Mouse (Mus musculus) embryo, embryonic 10 days (tissue): ENCODE measurements at regions not wholly inside any gene's neighbourhood (a gene's known extent, or its start where the extent isn't known, plus 50 kb on each side); places are given as distances from the start of the nearest gene placed in this dataset.

Experiments
- DNase-seq: peaks from one replicate; pipeline ENCODE4 v3.0.0-alpha.2; 2015; ENCODE audit warnings: low spot score

DNA sequence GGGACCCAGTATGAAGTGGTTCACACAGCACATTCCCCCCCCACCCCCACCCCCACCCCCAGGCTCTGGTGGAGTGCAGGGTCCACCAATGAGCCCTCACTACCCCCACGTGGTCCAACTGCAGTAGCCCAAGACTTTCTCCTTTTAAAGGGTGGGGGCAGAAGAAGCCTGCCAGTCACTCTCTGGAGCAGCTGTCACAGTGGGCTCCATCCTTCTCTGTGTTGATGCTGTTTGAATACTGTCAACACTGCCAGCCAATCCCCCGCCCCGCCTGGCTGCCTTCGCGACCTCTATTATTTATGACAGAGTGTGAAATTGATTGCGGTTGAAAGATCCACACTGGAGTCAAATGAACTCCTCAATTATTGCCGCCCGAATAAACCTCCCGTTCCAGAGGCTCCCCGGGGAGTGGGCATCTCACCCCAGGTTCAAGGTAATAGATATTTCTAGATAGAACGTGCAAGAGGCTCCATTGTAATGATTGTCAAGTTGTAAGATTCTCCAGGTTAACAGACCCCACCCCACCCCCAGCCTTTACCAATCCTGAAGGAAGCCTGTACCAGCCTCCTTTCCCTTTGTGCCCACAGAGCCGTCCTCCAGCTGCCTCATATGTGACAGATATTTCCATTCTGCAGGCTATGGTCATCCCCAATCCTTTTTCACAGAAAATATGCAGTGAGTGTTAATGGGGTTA is 181.7 kb upstream of the Kdm8 start:
- no peak for DNase-seq

DNA sequence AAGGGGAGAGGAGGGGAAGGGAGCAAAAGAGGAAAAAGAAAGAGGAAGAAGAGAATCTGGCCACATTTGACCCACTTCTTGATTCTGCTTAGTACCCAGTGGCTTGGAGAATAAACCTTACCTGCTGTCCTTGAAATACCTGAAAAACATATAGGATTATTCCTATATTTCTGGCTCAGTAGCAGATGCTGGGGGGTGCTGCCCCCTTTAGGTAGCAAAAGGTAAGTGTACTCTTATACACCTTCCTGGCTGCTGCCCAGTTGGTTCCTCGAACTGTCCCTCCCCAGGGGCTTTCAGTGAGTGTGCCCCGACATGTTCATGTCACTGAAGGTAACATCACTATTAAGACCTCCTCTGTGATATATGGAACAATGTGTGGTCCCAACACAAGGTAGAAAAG is 180.7 kb upstream of the Kdm8 start:
- DNase-seq = no peak

DNA sequence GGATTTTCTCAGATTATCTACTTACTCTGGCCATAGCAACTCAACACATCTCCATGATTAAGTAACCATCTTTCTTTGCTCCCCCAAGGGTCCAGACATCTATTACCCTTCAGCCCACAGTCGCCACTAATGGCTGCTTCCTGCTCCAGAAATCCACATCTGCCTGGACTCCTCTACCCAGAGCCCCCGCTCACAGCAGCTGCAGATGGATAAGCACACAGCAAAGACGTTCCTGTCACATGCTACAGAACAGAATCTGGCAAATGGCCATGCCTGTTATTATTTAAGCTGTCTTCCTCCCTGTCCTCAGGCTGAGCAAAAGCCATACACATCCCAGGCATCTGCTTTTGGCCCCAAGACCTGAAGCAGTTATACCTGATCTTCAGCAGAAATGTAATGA is 173.8 kb upstream of the Kdm8 start:
- DNase-seq = no peak

DNA sequence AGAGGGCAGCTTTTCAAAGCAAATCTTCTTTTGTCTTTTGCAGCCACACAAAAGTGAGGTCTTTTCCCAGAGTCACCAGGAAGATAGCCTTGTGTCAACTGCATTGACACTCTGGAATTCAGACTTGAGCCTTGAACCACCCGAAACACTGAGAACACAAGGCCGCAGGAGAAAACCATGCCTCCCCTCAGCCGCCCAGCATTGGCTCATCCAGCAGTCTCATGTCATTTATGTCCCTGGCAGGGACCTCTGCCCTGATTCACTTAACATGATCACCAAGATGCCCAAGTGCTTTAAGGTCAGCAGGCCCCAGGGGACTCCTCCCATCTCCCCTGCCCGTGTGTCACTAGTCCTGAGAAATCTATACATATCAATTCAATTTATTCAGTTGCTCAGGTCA is 173.1 kb upstream of the Kdm8 start:
- no peak for DNase-seq

DNA sequence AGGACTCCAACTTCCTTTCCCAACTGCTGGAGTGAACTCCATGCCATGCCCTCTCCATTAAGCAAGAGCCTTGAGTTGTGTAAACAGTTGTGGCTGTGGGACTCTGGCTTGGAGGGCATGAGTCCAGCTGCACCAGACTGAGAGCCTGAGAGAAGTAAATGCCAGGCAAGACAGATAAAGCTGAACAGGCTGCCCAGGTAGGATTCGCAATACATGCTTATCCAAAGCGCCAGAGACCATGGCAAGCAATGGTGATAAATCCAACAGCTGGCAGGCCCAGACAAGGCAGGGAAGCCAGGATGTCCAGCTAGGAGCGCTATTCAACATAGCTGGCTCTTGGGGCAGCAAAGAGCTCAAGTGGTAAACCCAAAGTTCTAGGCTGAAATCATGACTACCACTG is 163.1 kb upstream of the Kdm8 start:
- no peak for DNase-seq

DNA sequence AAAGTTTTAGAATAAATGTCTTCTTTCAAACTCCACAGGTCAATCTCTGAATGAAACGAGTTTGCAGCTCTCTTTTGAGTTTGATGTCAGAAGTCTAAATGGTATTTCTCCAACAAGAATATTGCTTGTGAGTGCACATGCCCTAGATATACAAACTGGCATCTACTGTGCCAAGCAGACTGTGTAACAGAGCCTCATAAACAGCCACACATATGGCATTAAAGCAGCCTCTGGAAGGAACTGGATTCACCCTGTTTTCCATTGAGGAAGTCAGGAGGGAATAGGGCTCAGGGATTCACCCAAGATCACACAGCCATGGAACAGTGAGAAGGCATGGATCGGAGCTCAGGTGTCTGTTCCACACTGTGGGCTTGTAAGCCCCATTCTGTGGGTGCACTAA is 149.2 kb upstream of the Kdm8 start:
- DNase-seq = no peak

DNA sequence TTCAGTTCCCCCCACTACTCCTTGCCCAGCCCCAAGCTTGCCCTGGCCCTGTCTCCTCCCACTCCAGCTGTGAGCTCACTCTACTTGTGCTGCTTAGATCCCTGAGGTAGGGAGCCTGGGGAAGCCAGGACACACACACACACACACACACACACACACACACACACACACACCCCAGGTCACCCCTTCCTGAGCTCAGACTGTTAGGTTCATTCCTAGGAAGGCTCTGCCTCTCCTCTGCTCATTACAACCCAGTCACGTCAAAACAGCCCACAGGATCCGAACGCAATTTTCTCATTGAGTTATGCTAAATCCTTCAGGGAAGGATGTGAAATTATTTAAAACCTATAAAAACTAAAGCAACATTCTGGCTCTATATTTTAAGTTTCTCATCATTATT is 136.0 kb upstream of the Kdm8 start:
- no peak for DNase-seq

DNA sequence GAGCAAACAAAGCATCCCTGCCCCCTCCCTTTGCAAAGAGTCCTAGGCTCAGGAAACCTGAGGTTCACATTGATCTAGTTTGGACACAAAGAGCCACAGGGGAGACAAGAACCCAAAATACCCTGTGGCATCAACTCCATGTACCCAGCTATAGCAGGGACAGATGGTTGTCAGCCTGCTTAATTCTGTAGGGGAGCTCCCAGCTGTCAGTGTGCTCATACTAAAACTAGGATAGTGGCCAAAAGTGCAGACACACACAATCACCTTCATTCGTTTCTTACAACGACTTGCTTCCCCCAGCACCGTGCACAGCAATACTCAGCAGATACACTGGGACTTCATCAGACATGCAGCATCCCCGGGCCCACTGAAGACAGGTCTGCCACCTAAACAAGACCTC is 133.5 kb upstream of the Kdm8 start:
- no peak for DNase-seq

DNA sequence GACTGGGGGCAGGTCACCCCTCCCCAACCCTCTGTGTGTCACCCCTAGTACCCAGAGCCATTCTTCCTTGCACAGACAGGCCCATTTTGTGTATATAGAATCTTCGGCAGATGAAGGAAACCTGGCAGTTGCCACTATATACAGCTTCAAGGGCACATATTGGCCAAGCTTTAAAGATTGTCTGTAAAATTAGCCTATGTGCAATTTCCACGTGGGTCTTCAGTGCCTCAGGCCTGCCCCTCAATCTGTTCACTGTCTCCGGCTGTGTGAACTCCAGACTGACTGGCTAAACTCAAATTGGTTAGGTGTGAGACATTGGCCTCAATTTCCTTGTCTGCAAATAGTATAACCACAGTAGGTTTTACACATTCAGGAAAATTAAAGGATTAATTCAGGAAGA is 130.9 kb upstream of the Kdm8 start:
- no peak for DNase-seq

DNA sequence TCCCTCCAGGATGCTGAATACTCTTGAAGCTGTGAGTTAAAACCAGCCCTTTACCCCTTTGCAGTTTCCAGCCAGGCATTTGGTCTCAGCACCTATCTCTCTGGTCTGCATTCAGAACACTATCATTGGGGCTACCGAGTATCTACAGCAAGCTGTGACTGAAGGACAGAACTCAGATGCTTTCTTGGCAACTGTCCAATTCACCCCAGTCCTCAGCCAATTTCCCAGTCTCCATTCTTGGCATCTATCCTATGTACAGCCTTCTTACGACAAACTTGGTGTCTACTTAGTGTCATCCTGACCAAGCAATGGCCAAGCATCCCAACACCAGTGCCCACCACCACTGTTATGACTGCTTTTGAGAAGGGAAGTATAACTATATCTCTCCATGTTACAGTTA is 109.7 kb upstream of the Kdm8 start:
- no peak for DNase-seq

DNA sequence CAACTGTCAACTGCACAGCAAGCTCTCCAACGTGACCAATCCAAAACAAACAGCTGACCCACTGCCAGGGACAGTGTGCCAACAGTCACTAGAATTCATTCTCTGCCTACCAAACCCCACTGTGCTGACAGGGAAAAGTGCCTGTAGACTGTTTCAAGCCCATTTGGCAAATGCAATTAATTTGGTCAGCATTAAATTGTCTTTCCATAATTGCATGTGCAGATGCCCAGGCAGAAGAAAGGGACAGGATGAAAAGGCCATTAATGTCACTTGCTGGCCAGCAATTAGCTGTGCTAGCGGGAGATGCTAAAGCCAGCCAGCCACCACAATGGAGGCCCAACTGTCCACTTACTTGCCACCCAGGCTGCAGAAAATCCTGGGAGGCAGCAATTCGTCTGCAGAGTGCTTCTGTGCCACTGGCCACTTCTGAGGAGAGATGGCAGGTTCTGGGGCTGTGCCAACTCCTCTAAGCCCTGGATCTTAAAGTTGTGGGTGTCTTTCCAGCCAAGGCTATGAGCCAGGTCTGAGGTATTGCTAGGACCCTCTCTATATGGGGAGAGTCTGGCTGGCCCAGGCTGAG is 108.8 kb upstream of the Kdm8 start:
- no peak for DNase-seq

DNA sequence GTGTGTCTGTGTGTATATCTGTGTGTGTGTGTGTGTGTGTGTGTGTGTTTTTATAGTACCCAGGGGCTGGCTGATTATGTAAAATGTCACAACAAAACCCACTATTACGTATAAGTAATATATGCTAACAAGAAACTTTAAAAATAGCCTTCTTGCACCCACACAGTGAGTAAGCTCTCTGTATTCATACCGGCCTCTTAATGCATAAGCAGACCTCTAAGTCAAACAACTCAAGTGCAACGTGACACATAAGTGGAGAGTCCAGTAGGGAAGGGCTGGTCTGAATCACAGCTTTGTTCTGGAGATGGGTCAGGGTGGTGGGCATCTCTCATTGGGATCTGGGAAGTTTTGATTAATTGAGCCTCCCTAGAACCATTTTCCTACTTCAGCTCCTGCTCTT is 107.7 kb upstream of the Kdm8 start:
- no peak for DNase-seq

DNA sequence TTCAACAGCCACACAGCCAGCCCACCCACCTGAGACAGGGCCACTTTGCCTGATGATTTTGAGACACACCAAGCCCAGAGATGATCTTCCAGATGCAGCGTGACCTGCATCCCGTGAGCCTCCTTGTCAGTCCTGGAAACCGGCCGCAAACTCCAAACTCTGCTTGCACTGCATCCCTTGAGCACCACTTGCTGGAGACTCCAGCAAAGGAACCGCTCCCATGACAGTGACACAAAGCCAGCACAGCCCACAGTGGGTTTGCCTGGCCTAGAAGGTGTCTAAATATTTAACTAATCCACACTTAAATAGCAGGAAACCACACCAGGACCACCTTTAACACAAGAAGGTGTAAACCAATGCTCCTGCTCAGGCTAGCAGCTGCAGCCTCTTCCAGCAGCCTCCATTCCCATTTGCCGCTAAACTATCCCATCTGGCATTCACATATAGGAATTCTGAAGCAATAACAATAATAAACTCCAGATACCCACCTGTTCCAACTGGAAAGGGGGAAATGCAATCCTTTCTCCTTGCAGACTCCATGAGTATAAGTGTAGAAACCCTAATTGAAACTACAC is 106.2 kb upstream of the Kdm8 start:
- DNase-seq = no peak

DNA sequence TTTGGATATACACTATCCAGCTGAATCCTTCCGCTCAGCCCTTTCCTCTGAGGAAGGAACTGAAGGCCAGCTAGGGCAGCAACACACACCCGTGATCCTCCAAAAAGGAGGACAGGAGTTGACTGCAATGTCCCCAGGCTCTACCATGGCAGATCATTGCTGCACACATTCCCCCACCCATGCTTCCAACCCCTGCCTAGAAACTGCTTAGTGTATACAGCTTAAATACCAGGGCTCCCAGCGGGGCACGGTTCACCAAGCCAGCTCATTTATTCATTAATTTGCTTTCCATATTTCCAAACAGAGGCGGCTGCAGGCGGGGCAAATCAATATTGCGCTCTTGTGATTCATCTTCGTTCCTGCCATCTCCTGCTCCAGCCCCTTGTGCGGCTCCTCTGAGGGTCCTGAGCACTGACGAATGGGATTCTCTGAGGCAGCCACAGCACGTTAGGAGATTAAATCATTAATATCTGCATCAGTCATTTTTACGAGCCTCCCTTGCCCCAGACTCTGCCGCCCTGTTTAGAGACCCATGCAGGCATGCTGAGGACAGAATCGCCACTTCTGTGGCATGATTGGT is 104.1 kb upstream of the Kdm8 start:
- DNase-seq = no peak

DNA sequence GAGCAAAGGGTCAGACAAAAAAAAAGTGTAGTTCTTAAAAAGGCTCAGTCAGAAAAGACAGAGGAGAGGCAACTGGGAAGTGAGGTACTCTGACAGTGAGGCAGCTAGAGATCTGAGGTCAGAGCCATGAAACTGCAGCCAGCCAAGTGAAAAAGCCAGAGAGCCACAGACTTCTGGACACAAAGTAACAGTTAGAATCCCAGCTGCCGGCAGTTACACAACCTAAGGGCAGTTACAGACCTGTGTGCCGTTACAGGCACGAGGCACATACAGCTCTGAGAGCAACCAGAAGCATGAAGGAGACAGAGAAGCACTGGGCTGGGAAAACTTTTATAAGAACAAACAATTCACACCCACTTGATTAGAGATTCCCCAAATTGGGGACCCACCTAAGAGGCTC is 94.9 kb upstream of the Kdm8 start:
- DNase-seq = no peak

DNA sequence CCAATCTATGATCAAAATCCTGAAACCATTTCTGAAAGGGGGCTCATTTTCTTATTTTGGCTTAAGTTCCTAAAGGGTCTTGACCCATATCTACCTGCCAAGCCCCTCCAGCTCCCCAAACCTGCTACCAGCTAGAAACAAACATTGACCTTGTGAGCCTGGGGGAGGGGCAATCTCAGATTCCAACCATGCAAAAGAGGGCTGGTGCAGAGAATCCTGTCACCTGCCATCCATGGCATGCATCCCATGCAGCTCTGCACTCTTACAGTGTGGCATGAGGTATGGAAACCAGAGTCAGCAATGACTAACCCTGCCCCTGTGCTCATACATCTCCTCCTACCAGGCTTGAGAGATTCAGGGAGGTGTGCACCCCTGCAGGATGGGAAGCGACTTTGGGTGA is 90.3 kb upstream of the Kdm8 start:
- no peak for DNase-seq

DNA sequence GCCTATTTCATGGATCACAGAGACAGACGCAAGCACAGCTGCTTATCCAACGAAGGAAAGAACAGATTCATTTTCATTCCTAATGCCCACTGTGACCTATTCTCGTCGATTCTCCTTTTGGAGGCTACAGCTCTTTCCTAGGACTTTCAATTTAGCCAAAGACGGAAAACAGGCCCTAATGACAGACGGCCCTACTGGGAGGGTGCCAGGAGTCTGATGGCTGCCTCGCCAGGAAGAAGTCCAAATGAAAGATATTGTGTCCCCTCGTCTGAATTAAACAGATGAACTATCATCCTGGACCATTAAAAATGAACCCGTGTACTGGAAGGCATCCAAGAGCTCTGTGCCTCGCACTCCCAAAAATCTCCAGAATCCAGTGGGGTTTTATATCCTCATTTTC is 89.5 kb upstream of the Kdm8 start:
- DNase-seq = no peak

DNA sequence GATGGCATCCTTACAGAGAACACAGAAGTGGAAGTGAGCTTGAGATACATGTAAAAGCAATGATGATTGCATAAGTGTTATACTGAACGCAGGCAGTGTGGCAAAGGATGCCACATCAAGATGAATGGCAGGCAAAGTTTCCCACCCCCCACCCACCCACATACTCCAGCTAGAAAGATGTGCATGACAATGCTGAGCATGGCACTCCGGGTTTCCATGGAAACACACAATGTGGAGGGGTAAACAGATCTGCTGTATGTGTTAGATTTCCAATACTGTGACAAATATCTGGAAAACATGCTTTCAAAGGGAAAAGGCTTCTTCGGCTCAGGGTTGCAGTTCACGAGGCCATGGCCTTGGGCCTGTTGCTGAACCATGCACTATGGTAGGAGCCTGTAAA is 86.5 kb upstream of the Kdm8 start:
- DNase-seq = no peak

DNA sequence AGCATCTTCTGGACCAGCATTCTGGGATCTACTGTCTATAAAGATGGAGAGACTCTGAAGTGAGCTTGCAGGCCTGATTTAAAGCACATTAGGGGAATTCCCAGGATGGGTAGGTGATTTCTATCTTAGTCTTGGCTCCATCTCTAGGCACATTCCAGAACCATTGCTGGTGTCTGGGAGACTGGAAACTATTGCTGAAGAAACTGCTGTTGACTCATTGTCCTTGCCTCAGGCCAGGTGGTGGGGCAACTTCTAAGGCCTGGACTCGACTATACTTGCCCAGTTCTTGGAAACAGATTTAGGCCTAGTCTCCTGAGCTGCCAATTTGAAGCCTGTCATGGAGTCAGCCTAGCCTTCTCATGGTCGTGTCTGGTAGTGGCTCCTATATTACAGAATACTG is 61.5 kb upstream of the Kdm8 start:
- DNase-seq = no peak

DNA sequence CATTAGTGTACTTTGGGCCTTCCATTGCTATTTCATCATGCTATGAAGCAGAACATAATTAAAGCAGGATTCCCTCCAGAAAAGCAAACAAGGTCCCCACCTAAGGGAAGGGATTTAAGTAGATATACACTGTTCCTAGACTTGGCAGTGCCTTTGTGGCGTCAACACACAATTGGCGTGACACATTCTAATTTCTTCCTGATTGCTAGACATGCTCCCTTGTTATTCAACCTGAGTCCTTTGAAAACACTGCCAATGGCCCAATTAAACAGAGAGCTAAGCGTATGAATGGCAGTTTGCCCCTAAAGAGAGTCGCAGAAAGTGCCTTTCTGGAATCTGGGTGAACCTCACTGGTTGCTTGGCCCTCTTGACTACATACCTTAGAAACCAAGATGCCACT is 60.3 kb upstream of the Kdm8 start:
- no peak for DNase-seq

DNA sequence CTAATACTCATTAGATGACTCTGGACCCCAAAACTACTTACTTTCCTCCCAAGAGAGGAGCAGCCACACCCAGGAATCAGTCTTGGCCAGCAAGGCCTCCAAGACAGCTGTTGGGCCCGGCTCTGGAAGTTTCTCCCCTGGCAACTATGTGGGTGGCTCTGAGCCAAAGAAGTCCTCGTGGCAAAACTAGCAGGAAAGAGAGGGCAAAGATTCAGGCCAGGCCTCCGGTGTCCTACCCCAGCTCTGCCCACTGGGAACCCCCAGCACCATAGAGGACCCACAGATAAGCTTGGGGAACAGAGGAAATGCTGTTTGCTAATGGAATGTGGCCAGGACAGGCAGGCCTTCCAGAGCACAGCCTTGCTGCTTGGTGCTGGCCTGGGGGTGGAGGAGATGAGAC is 51.9 kb upstream of the Kdm8 start:
- DNase-seq = no peak

DNA sequence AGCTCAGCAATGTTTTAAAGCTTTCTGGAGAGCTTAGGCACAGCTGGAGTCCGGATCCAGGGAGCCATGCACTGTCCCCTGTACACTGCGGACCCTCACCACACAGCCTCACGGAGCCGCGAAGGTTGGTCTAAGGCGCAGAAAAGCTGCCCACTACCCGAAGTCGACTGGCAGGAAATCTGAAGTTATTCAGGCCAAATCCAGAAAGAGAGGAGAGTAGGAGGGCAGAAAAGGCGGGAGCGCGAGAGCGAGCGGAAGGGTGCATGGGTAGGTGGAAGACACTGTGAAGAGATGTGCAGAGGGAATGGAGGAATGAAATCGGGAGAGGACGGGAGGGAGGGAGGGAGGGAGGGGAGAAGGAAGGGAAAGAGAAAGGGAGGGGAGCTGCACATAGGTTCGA is 51.2 kb upstream of the Kdm8 start:
- DNase-seq = peak; percentile 46

DNA sequence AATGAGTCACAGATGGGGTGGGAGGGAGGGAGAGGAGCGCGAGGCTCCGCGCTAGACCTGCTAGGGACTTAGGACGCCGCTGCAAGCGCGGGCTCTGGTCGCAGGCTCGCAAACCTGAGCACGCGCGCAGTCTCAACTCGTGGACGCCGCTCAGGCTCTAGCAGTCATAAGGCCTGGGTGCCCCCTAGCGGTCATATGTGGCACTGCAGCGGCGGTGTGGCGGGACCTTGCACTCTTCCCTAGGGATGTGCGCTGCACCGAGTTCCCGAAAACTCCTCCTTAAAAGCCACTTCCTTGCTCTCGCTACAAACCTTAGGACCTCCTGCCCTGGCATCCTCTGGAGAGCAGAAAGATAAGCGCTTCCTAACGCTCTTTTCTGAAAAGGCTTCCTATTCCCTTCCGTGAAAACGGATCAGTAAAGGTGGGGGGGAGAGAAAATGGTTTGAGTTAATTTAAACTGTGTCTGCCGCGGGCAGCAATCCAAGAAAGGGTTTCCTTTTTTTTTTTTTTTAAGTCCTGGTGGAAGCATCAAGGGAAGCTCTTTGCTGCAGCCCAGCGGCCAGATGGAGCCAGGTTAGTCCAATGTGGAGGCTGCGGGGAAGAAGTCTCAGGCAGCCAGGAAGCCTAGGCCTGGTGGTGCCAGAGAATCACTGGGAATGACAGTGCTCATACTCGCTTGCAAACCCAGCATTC is 50.7 kb upstream of the Kdm8 start:
- peak; percentile 98 for DNase-seq
